Mouse (Mus musculus): ENCODE results near the gene D030056L22Rik. TPM values are rescaled to one million over a fixed set of nuclear protein-coding genes. Genes with fewer than 3 reads are reported as not detected.

D030056L22Rik gene
- polyA plus RNA-seq (2012; fragmentation: generic; extraction: Trizol): 19.9 TPM
- long read RNA-seq, experiment 1, transcript D030056L22Rik-202 (2 exons, 1,677 nt): major isoform, 23 of 26 reads
- long read RNA-seq, experiment 1, partial matches to known transcripts: 0 of 26 reads
- long read RNA-seq, experiment 1, other reads (novel, unspliced or antisense): 0 of 26 reads
- long read RNA-seq, experiment 2, transcript D030056L22Rik-201 (2 exons, 1,631 nt): minor isoform, 48 of 198 reads
- long read RNA-seq, experiment 2, transcript D030056L22Rik-202 (2 exons, 1,677 nt): major isoform, 150 of 198 reads
- long read RNA-seq, experiment 2, partial matches to known transcripts: 0 of 198 reads
- long read RNA-seq, experiment 2, other reads (novel, unspliced or antisense): 0 of 198 reads

DNA sequence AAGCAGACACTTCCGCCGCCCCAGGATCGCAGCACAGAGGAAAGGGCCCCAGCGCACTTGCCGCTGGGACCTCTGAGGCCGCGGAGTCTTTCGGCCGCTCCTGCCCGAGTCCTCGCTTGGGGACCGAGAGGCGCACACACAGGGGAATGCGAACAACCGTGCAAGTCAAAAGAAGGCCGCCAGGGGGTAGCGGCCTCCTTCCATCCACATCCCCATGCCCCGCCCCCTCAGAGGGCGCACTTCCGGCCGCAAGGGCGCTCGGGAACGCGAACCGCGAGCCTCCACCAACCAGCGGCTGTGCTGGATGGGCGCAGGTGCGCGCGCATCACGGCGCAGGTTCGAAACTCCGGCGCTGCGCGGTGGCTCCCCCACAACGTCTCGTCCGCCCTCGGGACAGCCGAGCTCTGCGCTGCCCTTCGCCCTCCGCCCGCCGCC is at the start of gene D030056L22Rik:
Gene D030056L22Rik (plus strand): TSS at position 328 of the 435 bp plus-strand sequence.
- Histone ChIP-seq H3K79me2 (ENCODE audit: control insufficient read depth, insufficient read depth) (peaks cover 48% of the 10 kb centered on the region), H3K79me3 (ENCODE audit: low read depth) (peaks cover 42% of the 10 kb centered on the region), H3K36me3 (ENCODE audit: control insufficient read depth, insufficient read depth) (peaks cover 13% of the 10 kb centered on the region), H3ac (ENCODE audit: control insufficient read depth, insufficient read length, low read depth) (peak within 1 kb of the TSS; percentile 84), H3K4me3 (ENCODE audit: insufficient read depth, poor library complexity, severe bottlenecking) (peak within 1 kb of the TSS; percentile 91), H3K27me3 (ENCODE audit: control insufficient read depth, insufficient read depth, insufficient read length) (no peaks in the 10 kb centered on the region)
- TF ChIP-seq CEBPB (IDR thresholded peaks at IDR 0.05; ENCODE audit: low read depth) (no peak), CTCF (IDR thresholded peaks at IDR 0.05; ENCODE audit: control insufficient read depth, insufficient read depth, insufficient read length) (peak; percentile 64), MAX (IDR thresholded peaks at IDR 0.05) (peak; percentile 59)

DNA sequence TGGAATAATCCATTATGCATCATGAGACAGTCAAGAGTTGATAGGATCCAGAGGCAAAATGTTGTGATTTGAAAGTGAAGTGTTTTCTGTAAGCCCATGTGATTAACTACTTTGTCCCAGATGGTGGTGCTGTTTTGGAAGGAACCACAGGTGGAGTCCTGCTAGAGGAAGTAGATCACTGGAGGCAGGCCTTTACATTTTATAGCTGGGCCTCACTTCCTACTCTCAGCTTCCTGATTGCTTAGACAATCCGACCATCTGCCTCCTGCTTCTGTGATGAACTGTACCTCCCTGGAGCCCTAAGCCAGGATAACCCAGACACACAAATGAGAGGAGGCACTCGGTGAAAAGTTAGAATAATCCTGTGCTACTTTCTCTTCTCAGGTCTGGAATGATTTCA is 49.1 kb upstream of the D030056L22Rik start:
- TF ChIP-seq MYOG (IDR thresholded peaks at IDR 0.05; ENCODE audit: control insufficient read depth, extremely low read depth, insufficient read length): no peak
- TF ChIP-seq MYOD1 (IDR thresholded peaks at IDR 0.05; ENCODE audit: control insufficient read depth, insufficient read length, low read depth): no peak
- no peak for TF ChIP-seq FOSL1 (IDR thresholded peaks at IDR 0.05; ENCODE audit: insufficient read depth, low read length, poor library complexity, severe bottlenecking)
- TF ChIP-seq USF1 (IDR thresholded peaks at IDR 0.05; ENCODE audit: low read depth): no peak
- no peak for TF ChIP-seq CEBPB (IDR thresholded peaks at IDR 0.05; ENCODE audit: low read depth)
- TF ChIP-seq MAX (IDR thresholded peaks at IDR 0.05): no peak
- no peak for TF ChIP-seq CTCF (IDR thresholded peaks at IDR 0.05; ENCODE audit: control insufficient read depth, insufficient read depth, insufficient read length)
- Histone ChIP-seq H3K27me3 (ENCODE audit: control insufficient read depth, insufficient read depth, insufficient read length) (no peaks in the 10 kb centered on the region), H3K79me2 (ENCODE audit: control insufficient read depth, insufficient read depth) (no peaks in the 10 kb centered on the region), H3K36me3 (ENCODE audit: control insufficient read depth, insufficient read depth) (no peaks in the 10 kb centered on the region), H3K79me3 (ENCODE audit: low read depth) (no peaks in the 10 kb centered on the region), H3K4me3 (ENCODE audit: insufficient read depth, poor library complexity, severe bottlenecking) (no peak overlapping the region), H3ac (ENCODE audit: control insufficient read depth, insufficient read length, low read depth) (no peak overlapping the region)

DNA sequence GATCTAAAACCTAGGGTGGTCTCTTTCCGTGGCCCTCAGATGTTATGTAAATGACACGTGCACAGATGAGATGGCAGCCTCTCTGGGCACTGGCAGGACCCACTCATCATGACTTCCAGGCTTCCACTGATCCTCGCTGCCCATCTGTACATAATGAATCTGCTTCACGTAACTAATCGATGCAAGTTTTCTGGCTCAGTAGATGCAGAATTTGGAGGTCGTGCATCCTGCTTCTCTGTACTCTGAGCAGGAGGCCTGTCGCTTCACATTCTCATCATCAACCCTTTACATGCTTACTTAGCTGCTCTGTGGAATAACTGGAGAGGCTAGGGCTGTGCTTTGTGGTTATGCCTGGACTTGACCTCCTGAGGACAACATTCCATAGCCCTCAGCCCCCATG is 46.0 kb upstream of the D030056L22Rik start:
- no peaks in the 10 kb centered on the region for H3K36me3 ChIP-seq (ENCODE audit: control insufficient read depth, insufficient read depth)
- H3K27me3 ChIP-seq (ENCODE audit: control insufficient read depth, insufficient read depth, insufficient read length): no peaks in the 10 kb centered on the region
- TF ChIP-seq FOSL1 (IDR thresholded peaks at IDR 0.05; ENCODE audit: insufficient read depth, low read length, poor library complexity, severe bottlenecking) (no peak), CEBPB (IDR thresholded peaks at IDR 0.05; ENCODE audit: low read depth) (no peak)
- peaks cover 9% of the 10 kb centered on the region for H3K79me3 ChIP-seq (ENCODE audit: low read depth)
- H3ac ChIP-seq (ENCODE audit: control insufficient read depth, insufficient read length, low read depth): no peak overlapping the region
- peaks cover 11% of the 10 kb centered on the region for H3K79me2 ChIP-seq (ENCODE audit: control insufficient read depth, insufficient read depth)
- no peak overlapping the region for H3K4me3 ChIP-seq (ENCODE audit: insufficient read depth, poor library complexity, severe bottlenecking)

DNA sequence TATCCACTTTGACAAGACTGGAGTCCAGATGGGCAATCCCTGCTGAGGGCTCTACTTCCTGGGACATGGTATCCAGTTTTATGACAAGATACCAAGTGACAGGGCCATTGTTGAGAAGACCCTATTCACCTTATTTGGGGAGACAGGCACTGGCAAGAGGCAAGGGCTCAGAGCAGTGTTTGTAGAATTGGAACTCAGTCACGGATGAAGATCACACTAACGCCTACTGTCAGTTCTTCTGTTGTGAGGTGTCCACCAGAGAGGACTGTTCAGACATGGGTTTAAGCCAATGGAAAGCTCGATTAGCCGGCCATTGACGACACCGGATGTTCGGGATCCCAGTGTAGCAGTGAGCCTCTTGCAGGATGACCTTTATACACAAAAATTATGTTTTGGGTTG is 43.4 kb upstream of the D030056L22Rik start:
- no peak for TF ChIP-seq MYOG (IDR thresholded peaks at IDR 0.05; ENCODE audit: control insufficient read depth, extremely low read depth, insufficient read length)
- Histone ChIP-seq H3K27me3 (ENCODE audit: control insufficient read depth, insufficient read depth, insufficient read length) (no peaks in the 10 kb centered on the region), H3ac (ENCODE audit: control insufficient read depth, insufficient read length, low read depth) (no peak overlapping the region), H3K36me3 (ENCODE audit: control insufficient read depth, insufficient read depth) (no peaks in the 10 kb centered on the region), H3K79me3 (ENCODE audit: low read depth) (peaks cover 32% of the 10 kb centered on the region), H3K4me3 (ENCODE audit: insufficient read depth, poor library complexity, severe bottlenecking) (no peak overlapping the region), H3K79me2 (ENCODE audit: control insufficient read depth, insufficient read depth) (peaks cover 37% of the 10 kb centered on the region)

DNA sequence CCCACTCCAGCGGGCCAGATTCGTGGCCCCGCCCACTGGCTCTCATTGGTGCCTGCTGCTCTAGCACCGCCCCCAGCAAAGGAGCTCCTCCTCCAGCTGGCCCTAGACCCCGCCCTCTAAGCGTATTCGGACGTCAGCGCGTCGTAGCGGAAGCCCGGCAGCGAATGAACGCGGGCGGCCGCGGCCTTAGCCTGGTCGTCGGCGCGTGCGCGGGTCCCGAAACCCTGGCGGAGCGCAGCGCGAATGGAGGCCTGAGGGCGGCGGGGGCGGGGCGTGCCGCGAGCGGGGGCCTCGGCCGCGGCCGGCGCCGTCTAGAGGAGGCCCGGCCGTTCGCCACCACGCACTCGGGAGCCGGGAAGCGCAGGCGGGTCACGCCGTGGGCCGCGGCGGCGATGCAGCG is 42.4 kb upstream of the D030056L22Rik start, which contains the start of gene Carnmt1:
Gene Carnmt1 (plus strand): TSS at position 157 of the 400 bp plus-strand sequence.
- TF ChIP-seq MYOG (IDR thresholded peaks at IDR 0.05; ENCODE audit: control insufficient read depth, extremely low read depth, insufficient read length) (no peak), MAX (IDR thresholded peaks at IDR 0.05) (peak; percentile 32)
- H3K27me3 ChIP-seq (ENCODE audit: control insufficient read depth, insufficient read depth, insufficient read length): no peaks in the 10 kb centered on the region
- peak within 1 kb of the TSS; percentile 72 for H3K4me3 ChIP-seq (ENCODE audit: insufficient read depth, poor library complexity, severe bottlenecking)
- H3ac ChIP-seq (ENCODE audit: control insufficient read depth, insufficient read length, low read depth): peak within 1 kb of the TSS; percentile 64
- H3K79me3 ChIP-seq (ENCODE audit: low read depth): peaks cover 41% of the 10 kb centered on the region
- peaks cover 48% of the 10 kb centered on the region for H3K79me2 ChIP-seq (ENCODE audit: control insufficient read depth, insufficient read depth)
- H3K36me3 ChIP-seq (ENCODE audit: control insufficient read depth, insufficient read depth): no peaks in the 10 kb centered on the region

DNA sequence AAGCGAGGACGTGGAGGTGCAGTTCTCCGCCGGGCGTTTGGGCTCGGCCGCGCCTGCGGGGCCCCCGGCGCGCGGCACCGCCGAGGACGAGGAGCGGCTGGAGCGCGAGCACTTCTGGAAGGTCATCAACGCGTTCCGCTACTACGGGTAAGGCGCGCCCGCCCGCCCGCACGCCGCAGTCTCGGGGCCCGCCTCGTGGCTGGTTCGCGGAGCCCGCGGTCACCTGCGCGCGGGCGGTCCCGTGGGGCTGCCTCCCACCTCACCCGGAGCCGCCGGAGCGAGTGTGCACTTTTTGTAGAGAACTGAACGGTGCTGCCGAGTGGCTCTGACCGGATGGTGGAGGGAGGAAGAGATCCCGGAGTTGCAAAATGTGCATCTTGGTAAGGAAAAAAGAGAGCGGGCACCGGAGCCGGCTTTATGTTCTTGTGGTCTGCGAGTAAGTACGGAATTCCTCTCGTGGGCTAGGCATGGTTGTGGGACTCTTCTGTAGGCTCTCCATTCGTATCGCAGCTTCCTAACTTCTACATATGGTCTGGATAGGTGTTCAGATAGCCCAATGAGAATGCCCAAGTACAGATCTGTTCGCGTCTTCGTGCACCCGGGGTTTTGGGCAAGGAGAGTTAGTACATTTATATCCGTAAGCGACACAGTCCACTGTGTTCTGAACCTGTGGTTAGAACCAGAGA is 41.8 kb upstream of the D030056L22Rik start:
- Histone ChIP-seq H3ac (ENCODE audit: control insufficient read depth, insufficient read length, low read depth) (peak overlapping the region; percentile 64), H3K36me3 (ENCODE audit: control insufficient read depth, insufficient read depth) (no peaks in the 10 kb centered on the region), H3K79me2 (ENCODE audit: control insufficient read depth, insufficient read depth) (peaks cover 54% of the 10 kb centered on the region), H3K27me3 (ENCODE audit: control insufficient read depth, insufficient read depth, insufficient read length) (no peaks in the 10 kb centered on the region), H3K4me3 (ENCODE audit: insufficient read depth, poor library complexity, severe bottlenecking) (peak overlapping the region; percentile 72), H3K79me3 (ENCODE audit: low read depth) (peaks cover 45% of the 10 kb centered on the region)
- TF ChIP-seq MYOG (IDR thresholded peaks at IDR 0.05; ENCODE audit: control insufficient read depth, extremely low read depth, insufficient read length) (no peak), FOSL1 (IDR thresholded peaks at IDR 0.05; ENCODE audit: insufficient read depth, low read length, poor library complexity, severe bottlenecking) (no peak), CEBPB (IDR thresholded peaks at IDR 0.05; ENCODE audit: low read depth) (no peak)

Data from C2C12 (cell line).